Comparison of ENCODE assay signal across 11 mouse cellular contexts in genomic region chr3:138801661-138802060, GRCm38 (mm10). TPM values are rescaled to one million over a fixed set of nuclear protein-coding genes. Genes with fewer than 3 reads are reported as not detected.
DNase-seq lines count a peak whose midpoint lies in the region; ATAC-seq and TF ChIP-seq lines count a peak whose summit lies in the region.
"Had no signal": no experiment of that assay in that cellular context is flagged by ENCODE, and none has a peak within 500 bp of the region (broad histone marks: within the 10 kb centered on the region; RNA-seq: fewer than 3 reads in every experiment).

No protein-coding gene starts in this region.

- no peak overlapping the region for H3K4me3 ChIP-seq in midbrain, embryonic 12.5 days
- H3K4me3 ChIP-seq in midbrain, embryonic 10.5 days: no peak overlapping the region
- H3K4me3 ChIP-seq in embryonic facial prominence, embryonic 14.5 days (ENCODE audit: low read depth, low read length): no peak overlapping the region
- no peak overlapping the region for H3K4me3 ChIP-seq in forebrain, postnatal 0 days (ENCODE audit: low read depth, low read length)
- no peak overlapping the region for H3K4me3 ChIP-seq in neural tube, embryonic 14.5 days (ENCODE audit: low read depth, low read length)
- H3K4me3 ChIP-seq: heart, embryonic 13.5 days had no signal

- H3K4me2 ChIP-seq in midbrain, embryonic 12.5 days (replicated peaks): no peak overlapping the region
- H3K4me2 ChIP-seq in embryonic facial prominence, embryonic 14.5 days (ENCODE audit: low read depth, low read length): no peak overlapping the region
- peak overlapping the region; percentile 26; the same call in 1 of the 2 replicates for H3K4me2 ChIP-seq in forebrain, postnatal 0 days (ENCODE audit: low read depth)
- H3K4me2 ChIP-seq in neural tube, embryonic 14.5 days (ENCODE audit: low read depth, low read length): peak overlapping the region; percentile 23; the same call in 1 of the 2 replicates
- H3K4me2 ChIP-seq: heart, embryonic 13.5 days had no signal

- no peaks in the 10 kb centered on the region for H3K9me3 ChIP-seq in midbrain, embryonic 12.5 days
- H3K9me3 ChIP-seq in midbrain, embryonic 10.5 days (replicated peaks): no peaks in the 10 kb centered on the region
- H3K9me3 ChIP-seq in embryonic facial prominence, embryonic 14.5 days (ENCODE audit: control insufficient read depth, low read length): no peaks in the 10 kb centered on the region
- no peaks in the 10 kb centered on the region for H3K9me3 ChIP-seq in forebrain, postnatal 0 days (ENCODE audit: low read length)
- no peaks in the 10 kb centered on the region for H3K9me3 ChIP-seq in neural tube, embryonic 14.5 days (ENCODE audit: control insufficient read depth, low read length)
- H3K9me3 ChIP-seq: heart, embryonic 13.5 days had no signal

- peaks cover 43% of the 10 kb centered on the region for H3K4me1 ChIP-seq in midbrain, embryonic 12.5 days
- H3K4me1 ChIP-seq in midbrain, embryonic 10.5 days: peaks cover 44% of the 10 kb centered on the region
- H3K4me1 ChIP-seq in embryonic facial prominence, embryonic 14.5 days (ENCODE audit: control insufficient read depth, insufficient read depth, low read length): peaks cover 30% of the 10 kb centered on the region
- H3K4me1 ChIP-seq in forebrain, postnatal 0 days (ENCODE audit: insufficient read depth): peaks cover 45% of the 10 kb centered on the region
- peaks cover 46% of the 10 kb centered on the region for H3K4me1 ChIP-seq in neural tube, embryonic 14.5 days (ENCODE audit: control insufficient read depth, insufficient read depth, low read length)

- WGBS in midbrain, embryonic 12.5 days: 77% methylated on average over 6 of the region's 6 CpGs
- WGBS in midbrain, embryonic 10.5 days: 91% methylated on average over 6 of the region's 6 CpGs
- WGBS in embryonic facial prominence, embryonic 14.5 days: 65% methylated on average over 6 of the region's 6 CpGs
- WGBS in forebrain, postnatal 0 days: 34% methylated on average over 6 of the region's 6 CpGs
- WGBS in neural tube, embryonic 14.5 days: 56% methylated on average over 6 of the region's 6 CpGs

- no peak overlapping the region for H3K9ac ChIP-seq in midbrain, embryonic 12.5 days (replicated peaks)
- no peak overlapping the region for H3K9ac ChIP-seq in embryonic facial prominence, embryonic 14.5 days (ENCODE audit: low read depth, low read length)
- peak overlapping the region; percentile 33; the same call in 1 of the 2 replicates for H3K9ac ChIP-seq in forebrain, postnatal 0 days
- H3K9ac ChIP-seq in neural tube, embryonic 14.5 days (replicated peaks; ENCODE audit: low read depth, low read length): no peak overlapping the region
- H3K9ac ChIP-seq: heart, embryonic 13.5 days; liver, postnatal 0 days had no signal

- no peak for DNase-seq in midbrain, embryonic 10.5 days (ENCODE audit: low spot score)
- DNase-seq in embryonic facial prominence, embryonic 14.5 days (ENCODE audit: low spot score): no peak
- DNase-seq in forebrain, postnatal 0 days: no peak
- DNase-seq in heart, postnatal 14 days: no peak
- no peak for DNase-seq in left cerebral cortex, adult 8-10 months (ENCODE audit: low spot score in 2 of 2)
- DNase-seq: adrenal gland, adult 2 months; kidney, adult 9 months; liver, postnatal 0 days had no signal

- intact Hi-C loops in heart, postnatal 14 days (cut with DNase I): no loop called here

- 0 out of 2 replicates have a peak overlapping the region, but pooled peaks have one; percentile 52 for H3K27ac ChIP-seq in midbrain, embryonic 12.5 days (replicated peaks)
- no peak overlapping the region; the same call in 1 of the 2 replicates for H3K27ac ChIP-seq in midbrain, embryonic 10.5 days (replicated peaks)
- no peak overlapping the region for H3K27ac ChIP-seq in embryonic facial prominence, embryonic 14.5 days (replicated peaks; ENCODE audit: low read depth, low read length)
- H3K27ac ChIP-seq in forebrain, postnatal 0 days (ENCODE audit: low read depth, low read length): peak overlapping the region; percentile 79
- peak overlapping the region; percentile 91 for H3K27ac ChIP-seq in neural tube, embryonic 14.5 days (ENCODE audit: low read depth, low read length)
- H3K27ac ChIP-seq: heart, embryonic 13.5 days had no signal

- ATAC-seq in midbrain, embryonic 12.5 days (ENCODE audit: low FRiP score, low read depth): no peak
- ATAC-seq in embryonic facial prominence, embryonic 14.5 days (ENCODE audit: low read depth): 0 out of 2 replicates have a peak, but pooled peaks have one; percentile 5
- peak; percentile 13; the same call in 1 of the 2 replicates for ATAC-seq in forebrain, postnatal 0 days
- 0 out of 2 replicates have a peak, but pooled peaks have one; percentile 7 for ATAC-seq in neural tube, embryonic 14.5 days (ENCODE audit: low read depth)
- ATAC-seq: liver, postnatal 0 days had no signal

- no peaks in the 10 kb centered on the region for H3K27me3 ChIP-seq in midbrain, embryonic 12.5 days
- no peaks in the 10 kb centered on the region for H3K27me3 ChIP-seq in midbrain, embryonic 10.5 days (ENCODE audit: low read depth, poor library complexity, severe bottlenecking)
- no peaks in the 10 kb centered on the region for H3K27me3 ChIP-seq in embryonic facial prominence, embryonic 14.5 days (replicated peaks; ENCODE audit: control insufficient read depth, insufficient read depth, low read length)
- H3K27me3 ChIP-seq in forebrain, postnatal 0 days (ENCODE audit: insufficient read depth, low read length): no peaks in the 10 kb centered on the region
- H3K27me3 ChIP-seq in neural tube, embryonic 14.5 days (ENCODE audit: control insufficient read depth, insufficient read depth, low read length): no peaks in the 10 kb centered on the region
- H3K27me3 ChIP-seq: heart, embryonic 13.5 days had no signal

- no peak for TF ChIP-seq CTCF in forebrain, postnatal 0 days (IDR thresholded peaks at IDR 0.05; ENCODE audit: low read depth)

- no peaks in the 10 kb centered on the region for H3K36me3 ChIP-seq in midbrain, embryonic 12.5 days
- H3K36me3 ChIP-seq in midbrain, embryonic 10.5 days: no peaks in the 10 kb centered on the region
- H3K36me3 ChIP-seq in embryonic facial prominence, embryonic 14.5 days (ENCODE audit: control insufficient read depth, insufficient read depth, low read length): no peaks in the 10 kb centered on the region
- no peaks in the 10 kb centered on the region for H3K36me3 ChIP-seq in forebrain, postnatal 0 days (ENCODE audit: insufficient read depth)
- H3K36me3 ChIP-seq in neural tube, embryonic 14.5 days (ENCODE audit: control insufficient read depth, insufficient read depth, low read length): no peaks in the 10 kb centered on the region
- H3K36me3 ChIP-seq: heart, embryonic 13.5 days had no signal

RNA-seq across cellular contexts. Expression of gene Tspan5, which starts 59.7 kb away (rescaled TPM):
- polyA plus RNA-seq in midbrain, embryonic 12.5 days (2016; fragmentation: Nextera tagmentation; extraction: Ambion mirVana): 55.3 and 65.9 TPM in 2 replicates
- polyA plus RNA-seq in midbrain, embryonic 10.5 days (2016; fragmentation: Nextera tagmentation; extraction: Ambion mirVana): 28.1 and 31.7 TPM in 2 replicates
- 38.7 and 40.6 TPM in 2 replicates for polyA plus RNA-seq in embryonic facial prominence, embryonic 14.5 days (2014; fragmentation: Nextera tagmentation; extraction: Ambion mirVana)
- total RNA-seq in forebrain, postnatal 0 days (2014; rRNA removed): 149 and 172 TPM in 2 replicates
- 96.8 and 123 TPM in 2 replicates for polyA plus RNA-seq in forebrain, postnatal 0 days (2015; fragmentation: Nextera tagmentation; extraction: Ambion mirVana)
- polyA plus RNA-seq in neural tube, embryonic 14.5 days (2014; fragmentation: Nextera tagmentation; extraction: Ambion mirVana): 115 and 136 TPM in 2 replicates
- 10 to 100 TPM; 11.0 to 11.3 TPM for total RNA-seq in heart, postnatal 14 days (2021)
- total RNA-seq in left cerebral cortex, adult 8-10 months (2022): 100 to 1,000 TPM; 217 to 260 (median 233) TPM

Comparison
In these comparisons a context has a peak if more than half of its experiments do, and no peak if none do; other contexts are left out.
1. H3K27ac ChIP-seq: peak in midbrain, embryonic 12.5 days (single experiment), forebrain, postnatal 0 days (single experiment) and neural tube, embryonic 14.5 days (single experiment); none in midbrain, embryonic 10.5 days (single experiment) and embryonic facial prominence, embryonic 14.5 days (single experiment).
2. H3K4me2 ChIP-seq: peak in forebrain, postnatal 0 days (single experiment) and neural tube, embryonic 14.5 days (single experiment); none in midbrain, embryonic 12.5 days (single experiment) and embryonic facial prominence, embryonic 14.5 days (single experiment).